Mouse (Mus musculus) MEL (cell line): ENCODE measurements at regions not wholly inside any gene's neighbourhood (a gene's known extent, or its start where the extent isn't known, plus 50 kb on each side); places are given as distances from the start of the nearest gene placed in this dataset.
A peak's percentile ranks its signal among the peaks of the same experiment; 100 is the strongest.

Experiments
- CHD2 ChIP-seq: IDR thresholded peaks from 2 replicates; pipeline ENCODE4 v1.6.1; 2011; ENCODE audit warnings: low read length, improper control_type of control experiment
- CTCF ChIP-seq, 3 experiments: IDR thresholded peaks in 2 of 3; conservative IDR thresholded peaks in 1 of 3; 2 replicates each; pipeline ENCODE4 v1.5.1; 2011 to 2012; ENCODE audit warnings: low read length in 3 of 3, low read depth in 2 of 3, mild to moderate bottlenecking in 2 of 3, improper control_type of control experiment in 1 of 3, inconsistent platforms in 1 of 3, mixed read lengths in 1 of 3, moderate library complexity in 1 of 3; ENCODE audit not compliant: control insufficient read depth in 1 of 3, insufficient read depth in 1 of 3, poor library complexity in 1 of 3, severe bottlenecking in 1 of 3
- EP300 ChIP-seq, 2 experiments: IDR thresholded peaks; 2 replicates each; pipeline ENCODE4 v1.6.1; 2011; ENCODE audit warnings: improper control_type of control experiment in 2 of 2, low read length in 2 of 2, low read depth in 1 of 2, mild to moderate bottlenecking in 1 of 2
- GABPA ChIP-seq: IDR thresholded peaks from 2 replicates; pipeline ENCODE4 v1.6.1; 2012; ENCODE audit warnings: low read depth, mild to moderate bottlenecking, inconsistent platforms, low read length, improper control_type of control experiment, moderate library complexity
- NELFE ChIP-seq: IDR thresholded peaks from 2 replicates; pipeline ENCODE4 v1.6.1; 2011; ENCODE audit warnings: low read depth, low read length, improper control_type of control experiment
- NRF1 ChIP-seq: IDR thresholded peaks from 2 replicates; pipeline ENCODE4 v1.6.1; 2014; ENCODE audit warnings: low read depth, mild to moderate bottlenecking, inconsistent platforms, low read length, improper control_type of control experiment, moderate library complexity; ENCODE audit not compliant: poor library complexity, insufficient read depth, severe bottlenecking
- POLR2A ChIP-seq, 2 experiments: IDR thresholded peaks; 2 replicates each; pipeline ENCODE4 v1.6.1; 2011 to 2012; ENCODE audit warnings: low read length in 2 of 2, mild to moderate bottlenecking in 2 of 2, control low read depth in 1 of 2, improper control_type of control experiment in 1 of 2, low read depth in 1 of 2, moderate library complexity in 1 of 2; ENCODE audit not compliant: control insufficient read depth in 1 of 2, insufficient read depth in 1 of 2, poor library complexity in 1 of 2
- TAL1 ChIP-seq: IDR thresholded peaks from 2 replicates; pipeline ENCODE4 v1.6.1; 2012; ENCODE audit warnings: mild to moderate bottlenecking, inconsistent platforms, low read length, moderate library complexity, mixed read lengths
- TBP ChIP-seq: IDR thresholded peaks from 2 replicates; pipeline ENCODE4 v1.8.0; 2011; ENCODE audit warnings: low read depth, low read length, improper control_type of control experiment
- TCF12 ChIP-seq: IDR thresholded peaks from 2 replicates; pipeline ENCODE4 v1.6.1; 2014; ENCODE audit warnings: low read depth, mild to moderate bottlenecking, inconsistent platforms, low read length, improper control_type of control experiment, moderate library complexity
- USF1 ChIP-seq: IDR thresholded peaks from 2 replicates; pipeline ENCODE4 v1.6.1; 2014; ENCODE audit warnings: low read depth, mild to moderate bottlenecking, inconsistent platforms, low read length, improper control_type of control experiment, moderate library complexity
- ZNF384 ChIP-seq: IDR thresholded peaks from 2 replicates; pipeline ENCODE4 v1.6.1; 2012; ENCODE audit warnings: low read depth, mild to moderate bottlenecking, inconsistent platforms, low read length, improper control_type of control experiment

GRCm38 (mm10) chr2:167840344-167840743, 91.5 kb upstream of the Ptpn1 start:
- TF ChIP-seq POLR2A (IDR thresholded peaks at IDR 0.05; ENCODE audit: control insufficient read depth in 1 of 2, insufficient read depth in 1 of 2, low read depth in 1 of 2, low read length in 2 of 2, poor library complexity in 1 of 2) (no peak), USF1 (no peak), EP300 (IDR thresholded peaks at IDR 0.05; ENCODE audit: low read depth in 1 of 2, low read length in 2 of 2) (peak in 1 of 2 experiments; percentile 55; a peak in 3 of 4 replicates), NRF1 (no peak), NELFE (no peak), CHD2 (no peak), TCF12 (peak; percentile 63), GABPA (no peak), ZNF384 (no peak), CTCF (IDR thresholded peaks at IDR 0.05 in 2 of 3, conservative IDR thresholded peaks at IDR 0.05 in 1 of 3; ENCODE audit: control insufficient read depth in 1 of 3, insufficient read depth in 1 of 3, low read depth in 2 of 3, low read length in 3 of 3, poor library complexity in 1 of 3, severe bottlenecking in 1 of 3) (no peak), TBP (no peak), TAL1 (peak; percentile 46)
